Mouse (Mus musculus) forebrain, embryonic 16.5 days (tissue): ENCODE results near the gene Ankrd13a. TPM values are rescaled to one million over a fixed set of nuclear protein-coding genes. Genes with fewer than 3 reads are reported as not detected.

Source experiments
- ATAC-seq: fragments of 200-750 bp; cut with Nextera tagmentation; 2 replicates; pipeline ENCODE4 v1.8.0; 2017; ENCODE audit warnings: mild to moderate bottlenecking, moderate library complexity
- H3K27ac ChIP-seq: fragments of 300-500 bp; sonication (generic); 2 replicates; pipeline ENCODE4 v1.5.1; 2014; ENCODE audit warnings: low read length, control low read depth
- H3K27me3 ChIP-seq: fragments of 300-500 bp; sonication (generic); replicated peaks from 2 replicates; pipeline ENCODE4 v1.6.1; 2014; ENCODE audit warnings: low read length; ENCODE audit not compliant: control insufficient read depth, insufficient read depth
- H3K36me3 ChIP-seq: fragments of 300-500 bp; sonication (generic); 2 replicates; pipeline ENCODE4 v1.6.1; 2014; ENCODE audit not compliant: control insufficient read depth, insufficient read depth
- H3K4me1 ChIP-seq: fragments of 300-500 bp; sonication (generic); replicated peaks from 2 replicates; pipeline ENCODE4 v1.6.1; 2014; ENCODE audit warnings: low read length; ENCODE audit not compliant: control insufficient read depth, insufficient read depth
- H3K4me2 ChIP-seq: fragments of 300-500 bp; sonication (generic); 2 replicates; pipeline ENCODE4 v1.6.1; 2014; ENCODE audit warnings: mild to moderate bottlenecking, low read length, control low read depth
- H3K4me3 ChIP-seq: fragments of 300-500 bp; sonication (generic); replicated peaks from 2 replicates; pipeline ENCODE4 v1.5.1; 2014; ENCODE audit warnings: mild to moderate bottlenecking, low read length, control low read depth
- H3K9ac ChIP-seq: fragments of 300-500 bp; sonication (generic); replicated peaks from 2 replicates; pipeline ENCODE4 v1.6.1; 2014; ENCODE audit warnings: low read depth, low read length, control low read depth
- H3K9me3 ChIP-seq: fragments of 300-500 bp; sonication (generic); 2 replicates; pipeline ENCODE4 v1.6.1; 2016; ENCODE audit warnings: low read length; ENCODE audit not compliant: control insufficient read depth
- WGBS: fragments of 180-500 bp; shearing (Covaris S2); extraction: QIAGEN DNeasy Blood & Tissue Kit; methylation state at CpG from one replicate; pipeline ENCODE4 v1.1.7; 2014; 5-methylcytosine and 5-hydroxymethylcytosine counted together
- polyA plus RNA-seq: library from polyadenylated mRNA; unstranded; fragments of >200 nt; fragmentation: Nextera tagmentation; extraction: Ambion mirVana; gene quantifications from 2 replicates; pipeline ENCODE4 v1.2.1, GENCODE M21; 2015

The Ankrd13a gene
- polyA plus RNA-seq, 1 experiment from 2014 or later, result 30.1 TPM

GRCm38 (mm10) chr5:114742572-114742971 lies 31.9 kb upstream of the Ankrd13a start:
- H3K4me3 ChIP-seq, result no peak overlapping the region
- WGBS, result 79% methylated on average over 10 of the region's 10 CpGs
- H3K4me1 ChIP-seq, result peaks cover 13% of the 10 kb centered on the region
- peaks cover 27% of the 10 kb centered on the region for H3K36me3 ChIP-seq
- ATAC-seq, result no peak
- H3K9me3 ChIP-seq, result no peaks in the 10 kb centered on the region
- H3K9ac ChIP-seq, result no peak overlapping the region
- no peak overlapping the region for H3K4me2 ChIP-seq
- H3K27me3 ChIP-seq, result no peaks in the 10 kb centered on the region
- H3K27ac ChIP-seq, result peak overlapping the region; percentile 60

DNA sequence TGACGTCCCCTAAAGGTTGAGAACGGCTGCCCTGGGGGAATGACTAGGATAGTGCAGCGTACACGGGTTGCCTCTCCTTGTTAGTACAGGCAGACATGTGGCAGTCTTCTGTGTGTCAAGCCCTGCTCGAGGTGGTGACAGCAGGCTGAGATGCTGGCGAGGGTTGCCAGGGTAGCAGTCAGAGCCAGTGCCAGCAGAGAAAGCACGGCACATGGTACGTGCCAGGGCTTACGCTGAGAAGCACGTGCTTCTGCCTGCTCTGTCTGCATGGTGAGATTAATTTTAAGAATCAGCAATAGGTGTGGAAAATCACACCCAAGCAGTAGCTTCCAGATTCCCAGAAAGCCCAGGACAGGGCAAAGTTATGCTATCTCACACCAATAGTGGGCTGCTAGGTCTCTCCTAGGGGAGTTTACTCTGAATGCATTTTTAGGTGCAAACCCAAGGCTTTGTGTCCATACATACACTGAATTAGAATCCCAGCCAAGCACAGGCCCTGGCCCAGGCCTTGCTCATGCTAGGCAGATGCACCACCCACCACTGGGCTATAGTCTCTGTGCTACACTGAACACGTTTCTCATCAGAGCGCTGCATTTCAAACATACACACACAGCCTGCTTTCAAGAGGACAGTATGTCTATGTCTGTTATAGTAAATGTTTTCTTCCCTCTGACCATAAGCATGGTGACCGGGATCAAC lies 31.3 kb upstream of the Ankrd13a start:
- ATAC-seq, result peak; percentile 95
- Histone ChIP-seq H3K4me3 (no peak overlapping the region), H3K9ac (no peak overlapping the region), H3K27ac (peak overlapping the region; percentile 60), H3K36me3 (peaks cover 25% of the 10 kb centered on the region), H3K27me3 (no peaks in the 10 kb centered on the region), H3K9me3 (no peaks in the 10 kb centered on the region), H3K4me2 (no peak overlapping the region), H3K4me1 (peaks cover 13% of the 10 kb centered on the region)
- WGBS, result 62% methylated on average over 13 of the region's 13 CpGs

DNA sequence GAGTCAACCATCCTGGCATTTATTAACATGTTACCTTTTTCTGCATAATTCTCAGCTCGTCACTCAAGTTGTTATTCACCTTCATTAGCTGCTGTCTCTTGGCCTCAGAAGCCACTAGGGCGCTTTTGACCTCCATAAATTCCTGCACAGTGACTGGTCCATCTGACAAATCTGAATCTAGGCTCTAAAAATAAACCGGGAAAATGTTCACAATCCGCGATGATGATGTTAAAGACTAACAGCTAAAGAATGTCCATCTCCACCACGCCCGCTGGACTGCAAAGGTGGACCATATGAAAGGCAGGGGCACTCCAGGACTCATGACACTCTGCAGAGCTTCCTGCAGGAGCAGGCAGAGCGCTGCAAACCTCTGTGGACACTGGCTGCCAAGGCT lies 30.8 kb upstream of the Ankrd13a start:
- H3K36me3 ChIP-seq, result peaks cover 22% of the 10 kb centered on the region
- H3K27ac ChIP-seq, result peak overlapping the region; percentile 55; the same call in 1 of the 2 replicates
- H3K4me3 ChIP-seq, result no peak overlapping the region
- H3K27me3 ChIP-seq, result no peaks in the 10 kb centered on the region
- WGBS, result 94% methylated on average over 8 of the region's 8 CpGs
- H3K9ac ChIP-seq, result no peak overlapping the region
- H3K9me3 ChIP-seq, result no peaks in the 10 kb centered on the region
- peaks cover 13% of the 10 kb centered on the region for H3K4me1 ChIP-seq
- H3K4me2 ChIP-seq, result no peak overlapping the region
- no peak for ATAC-seq

- WGBS, result 86% methylated on average over 5 of the region's 5 CpGs
- no peak for ATAC-seq
- no peaks in the 10 kb centered on the region for H3K9me3 ChIP-seq
- H3K4me1 ChIP-seq, result peaks cover 13% of the 10 kb centered on the region
- H3K4me2 ChIP-seq, result no peak overlapping the region
- H3K27ac ChIP-seq, result no peak overlapping the region
- H3K9ac ChIP-seq, result no peak overlapping the region
- no peaks in the 10 kb centered on the region for H3K27me3 ChIP-seq
- peaks cover 16% of the 10 kb centered on the region; the same call in 1 of the 2 replicates for H3K36me3 ChIP-seq
- no peak overlapping the region for H3K4me3 ChIP-seq
Observed at GRCm38 (mm10) chr5:114745581-114745980, 28.9 kb upstream of the Ankrd13a start.

GRCm38 (mm10) chr5:114746886-114747285 lies 27.6 kb upstream of the Ankrd13a start:
- H3K4me3 ChIP-seq, result no peak overlapping the region
- H3K9me3 ChIP-seq, result no peaks in the 10 kb centered on the region
- WGBS, result 88% methylated on average over 4 of the region's 4 CpGs
- H3K4me1 ChIP-seq, result peaks cover 13% of the 10 kb centered on the region
- H3K27ac ChIP-seq, result no peak overlapping the region
- H3K4me2 ChIP-seq, result no peak overlapping the region
- H3K27me3 ChIP-seq, result no peaks in the 10 kb centered on the region
- ATAC-seq, result no peak
- no peak overlapping the region for H3K9ac ChIP-seq
- peaks cover 10% of the 10 kb centered on the region; the same call in 1 of the 2 replicates for H3K36me3 ChIP-seq

- Histone ChIP-seq H3K27ac (no peak overlapping the region), H3K4me2 (no peak overlapping the region), H3K9ac (no peak overlapping the region), H3K9me3 (no peaks in the 10 kb centered on the region), H3K4me1 (peaks cover 13% of the 10 kb centered on the region), H3K27me3 (no peaks in the 10 kb centered on the region), H3K4me3 (no peak overlapping the region), H3K36me3 (peaks cover 10% of the 10 kb centered on the region; the same call in 1 of the 2 replicates)
- 94% methylated on average over 5 of the region's 5 CpGs for WGBS
- ATAC-seq, result no peak
Observed at GRCm38 (mm10) chr5:114747521-114747920, 27.0 kb upstream of the Ankrd13a start.

DNA sequence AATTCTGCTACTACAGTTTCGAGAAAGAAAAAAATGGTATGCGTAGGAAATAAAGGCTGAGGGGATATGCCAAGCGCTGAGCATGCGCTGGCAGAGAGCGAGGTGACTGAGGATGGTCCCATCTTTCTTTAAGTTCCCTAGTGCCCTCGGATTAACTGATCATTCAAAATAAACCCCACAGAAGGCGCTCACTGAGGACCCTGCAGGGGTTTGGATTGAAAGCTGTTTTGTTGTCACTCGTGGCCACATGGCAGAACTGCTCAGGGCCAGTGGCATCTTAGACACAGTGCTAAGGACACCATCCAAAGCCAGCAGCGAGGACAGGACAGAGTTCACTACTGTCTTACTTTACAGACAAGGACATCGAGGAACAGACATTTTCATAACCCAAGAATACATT lies 24.2 kb upstream of the Ankrd13a start:
- Histone ChIP-seq H3K9ac (no peak overlapping the region), H3K4me3 (no peak overlapping the region), H3K27me3 (no peaks in the 10 kb centered on the region), H3K9me3 (no peaks in the 10 kb centered on the region), H3K27ac (no peak overlapping the region), H3K4me1 (no peaks in the 10 kb centered on the region), H3K4me2 (no peak overlapping the region), H3K36me3 (peaks cover 5% of the 10 kb centered on the region; the same call in 1 of the 2 replicates)
- 81% methylated on average over 10 of the region's 10 CpGs for WGBS
- ATAC-seq, result no peak

GRCm38 (mm10) chr5:114752397-114752796 lies 22.1 kb upstream of the Ankrd13a start:
- ATAC-seq, result no peak
- Histone ChIP-seq H3K4me3 (no peak overlapping the region), H3K27ac (no peak overlapping the region), H3K36me3 (peaks cover 5% of the 10 kb centered on the region; the same call in 1 of the 2 replicates), H3K9me3 (no peaks in the 10 kb centered on the region), H3K9ac (no peak overlapping the region), H3K4me1 (no peaks in the 10 kb centered on the region), H3K4me2 (no peak overlapping the region), H3K27me3 (no peaks in the 10 kb centered on the region)
- 91% methylated on average over 10 of the region's 10 CpGs for WGBS

- Histone ChIP-seq H3K4me1 (no peaks in the 10 kb centered on the region), H3K9me3 (no peaks in the 10 kb centered on the region), H3K27ac (no peak overlapping the region), H3K9ac (no peak overlapping the region), H3K4me3 (no peak overlapping the region), H3K4me2 (no peak overlapping the region), H3K27me3 (no peaks in the 10 kb centered on the region), H3K36me3 (no peaks in the 10 kb centered on the region)
- ATAC-seq, result peak; percentile 72
- WGBS, result 75% methylated on average over 12 of the region's 12 CpGs
Observed at GRCm38 (mm10) chr5:114753384-114753783, 21.1 kb upstream of the Ankrd13a start.
